Mouse (Mus musculus) bone marrow, adult 2 months (tissue): Measurements from ENCODE around the gene Lrrc72.

Source experiments
- CTCF ChIP-seq: fragments of 200-500 bp; IDR thresholded peaks from 2 replicates; pipeline ENCODE4 v1.5.1; 2011; ENCODE audit warnings: low read length, control low read depth; ENCODE audit not compliant: control insufficient read depth, insufficient read depth
- POLR2A ChIP-seq: fragments of 200-500 bp; IDR thresholded peaks from 2 replicates; pipeline ENCODE4 v1.6.1; 2011; ENCODE audit warnings: low read depth, mild to moderate bottlenecking, control low read depth, low read length, borderline replicate concordance; ENCODE audit not compliant: control insufficient read depth

DNA sequence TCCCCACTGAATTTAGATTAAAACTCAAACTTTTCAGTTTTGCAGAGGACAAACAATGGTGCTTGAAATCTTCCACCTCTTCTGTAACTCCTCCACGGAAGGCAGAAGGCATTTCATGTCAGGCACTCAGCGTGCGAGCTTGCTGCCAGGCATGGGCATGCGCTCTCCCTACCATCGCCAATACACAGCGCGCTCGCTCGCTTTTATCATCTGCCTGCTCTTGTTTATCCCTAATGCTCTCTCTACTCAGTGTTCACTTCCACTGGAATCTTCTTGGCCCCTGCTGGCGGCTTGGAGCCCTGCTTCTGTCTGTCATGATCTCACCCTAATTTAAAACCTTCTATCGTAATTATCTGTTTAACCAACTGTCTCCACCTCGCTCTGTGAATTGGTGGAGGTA lies 49.1 kb upstream of the Lrrc72 start:
- TF ChIP-seq CTCF, result no peak
- TF ChIP-seq POLR2A, result no peak
